28 mouse cellular contexts compared by ENCODE assay signal in genomic region chr17:27690993-27691693, GRCm38 (mm10). TPM values are rescaled to one million over a fixed set of nuclear protein-coding genes. Genes with fewer than 3 reads are reported as not detected.
DNase-seq lines count a peak whose midpoint lies in the region; ATAC-seq lines count a peak whose summit lies in the region.
"Had no signal": no experiment of that assay in that cellular context is flagged by ENCODE, and none has a peak within 500 bp of the region (broad histone marks: within the 10 kb centered on the region; RNA-seq: fewer than 3 reads in every experiment).

No protein-coding gene starts in this region.

- no peak for DNase-seq in lung, adult 18-20 months
- DNase-seq in spleen, postnatal 14 days (ENCODE audit: low spot score in 2 of 2): no peak
- DNase-seq in right cerebral cortex, postnatal 25 days: no peak
- DNase-seq: adrenal gland, adult 8-10 months; cerebellum, postnatal 25 days; kidney, adult 2 months; kidney, postnatal 10 days; left cerebral cortex, postnatal 4 days; spleen, adult 18-20 months; thymus, adult 18-20 months; thymus, postnatal 36 days had no signal

- ATAC-seq in lung, embryonic 15.5 days (ENCODE audit: borderline replicate concordance, extremely low read depth, low FRiP score, low TSS enrichment): 0 out of 2 replicates have a peak, but pooled peaks have one; percentile 12
- 0 out of 2 replicates have a peak, but pooled peaks have one; percentile 12 for ATAC-seq in midbrain, embryonic 16.5 days
- no peak for ATAC-seq in midbrain, embryonic 13.5 days
- ATAC-seq in limb, embryonic 12.5 days (ENCODE audit: insufficient number of reproducible peaks, insufficient read depth, low FRiP score, low TSS enrichment, low read depth): no peak
- ATAC-seq: activated CD4-positive, CD25-positive, alpha-beta regulatory T cell, adult 4 months; forebrain, embryonic 14.5 days; inflammation-experienced regulatory T-cells, adult 6 months; midbrain, embryonic 15.5 days had no signal

- no peaks in the 10 kb centered on the region for H3K4me1 ChIP-seq in lung, embryonic 15.5 days
- H3K4me1 ChIP-seq in midbrain, embryonic 16.5 days (ENCODE audit: control insufficient read depth, insufficient read depth, low read length): peaks cover 9% of the 10 kb centered on the region
- H3K4me1 ChIP-seq in midbrain, embryonic 13.5 days (replicated peaks): peaks cover 7% of the 10 kb centered on the region
- H3K4me1 ChIP-seq in limb, embryonic 12.5 days (replicated peaks): no peaks in the 10 kb centered on the region

- no peak overlapping the region for H3K4me3 ChIP-seq in lung, embryonic 15.5 days
- no peak overlapping the region for H3K4me3 ChIP-seq in midbrain, embryonic 16.5 days (ENCODE audit: low read depth, low read length)
- H3K4me3 ChIP-seq in midbrain, embryonic 13.5 days (replicated peaks): no peak overlapping the region
- H3K4me3 ChIP-seq in limb, embryonic 12.5 days (replicated peaks): no peak overlapping the region
- H3K4me3 ChIP-seq: heart, embryonic 10.5 days; hindbrain, embryonic 12.5 days; midbrain, embryonic 15.5 days; neural tube, embryonic 15.5 days had no signal

- H3K36me3 ChIP-seq in lung, embryonic 15.5 days: no peaks in the 10 kb centered on the region
- no peaks in the 10 kb centered on the region for H3K36me3 ChIP-seq in midbrain, embryonic 16.5 days (ENCODE audit: control insufficient read depth, insufficient read depth, low read length)
- no peaks in the 10 kb centered on the region for H3K36me3 ChIP-seq in midbrain, embryonic 13.5 days
- H3K36me3 ChIP-seq in limb, embryonic 12.5 days: no peaks in the 10 kb centered on the region
- H3K36me3 ChIP-seq: heart, embryonic 10.5 days; hindbrain, embryonic 12.5 days; midbrain, embryonic 15.5 days; neural tube, embryonic 15.5 days had no signal

- H3K4me2 ChIP-seq in lung, embryonic 15.5 days: no peak overlapping the region
- no peak overlapping the region for H3K4me2 ChIP-seq in midbrain, embryonic 16.5 days (ENCODE audit: low read length)
- no peak overlapping the region for H3K4me2 ChIP-seq in midbrain, embryonic 13.5 days (replicated peaks)
- no peak overlapping the region for H3K4me2 ChIP-seq in limb, embryonic 12.5 days
- H3K4me2 ChIP-seq: hindbrain, embryonic 12.5 days; midbrain, embryonic 15.5 days; neural tube, embryonic 15.5 days had no signal

- 58% methylated on average over 14 of the region's 14 CpGs for WGBS in lung, embryonic 15.5 days
- WGBS in midbrain, embryonic 16.5 days: 77% methylated on average over 14 of the region's 14 CpGs
- whole genome bisulfite sequencing in midbrain, embryonic 13.5 days: 84% methylated on average over 14 of the region's 14 CpGs
- WGBS in limb, embryonic 12.5 days: 69% methylated on average over 14 of the region's 14 CpGs

- no peak overlapping the region for H3K9ac ChIP-seq in lung, embryonic 15.5 days
- no peak overlapping the region for H3K9ac ChIP-seq in midbrain, embryonic 16.5 days (ENCODE audit: low read depth, low read length)
- no peak overlapping the region for H3K9ac ChIP-seq in midbrain, embryonic 13.5 days (replicated peaks)
- 0 out of 2 replicates have a peak overlapping the region, but pooled peaks have one; percentile 23 for H3K9ac ChIP-seq in limb, embryonic 12.5 days (replicated peaks)
- H3K9ac ChIP-seq: hindbrain, embryonic 12.5 days; midbrain, embryonic 15.5 days; neural tube, embryonic 15.5 days had no signal

- peaks cover 22% of the 10 kb centered on the region for H3K27me3 ChIP-seq in lung, embryonic 15.5 days
- H3K27me3 ChIP-seq in midbrain, embryonic 16.5 days (ENCODE audit: control insufficient read depth, insufficient read depth, low read depth, low read length): no peaks in the 10 kb centered on the region
- peaks cover 20% of the 10 kb centered on the region for H3K27me3 ChIP-seq in midbrain, embryonic 13.5 days
- peaks cover 27% of the 10 kb centered on the region for H3K27me3 ChIP-seq in limb, embryonic 12.5 days
- H3K27me3 ChIP-seq: midbrain, embryonic 15.5 days; neural tube, embryonic 15.5 days had no signal

- no peaks in the 10 kb centered on the region for H3K9me3 ChIP-seq in lung, embryonic 15.5 days
- no peaks in the 10 kb centered on the region for H3K9me3 ChIP-seq in midbrain, embryonic 16.5 days (replicated peaks; ENCODE audit: control insufficient read depth, low read length, poor library complexity, severe bottlenecking)
- H3K9me3 ChIP-seq in midbrain, embryonic 13.5 days: no peaks in the 10 kb centered on the region
- H3K9me3 ChIP-seq in limb, embryonic 12.5 days: no peaks in the 10 kb centered on the region
- H3K9me3 ChIP-seq: heart, embryonic 10.5 days; hindbrain, embryonic 12.5 days; midbrain, embryonic 15.5 days; neural tube, embryonic 15.5 days had no signal

- H3K27ac ChIP-seq in lung, embryonic 15.5 days: no peak overlapping the region
- H3K27ac ChIP-seq in midbrain, embryonic 16.5 days (ENCODE audit: low read length): no peak overlapping the region
- H3K27ac ChIP-seq in midbrain, embryonic 13.5 days: no peak overlapping the region
- no peak overlapping the region for H3K27ac ChIP-seq in limb, embryonic 12.5 days
- H3K27ac ChIP-seq: heart, embryonic 10.5 days; hindbrain, embryonic 12.5 days; midbrain, embryonic 15.5 days; neural tube, embryonic 15.5 days had no signal

RNA-seq across cellular contexts. Expression of gene Pacsin1, which starts 35.8 kb away (rescaled TPM):
- polyA plus RNA-seq in lung, embryonic 15.5 days (2015; fragmentation: Nextera tagmentation; extraction: Ambion mirVana): 0.61 and 0.93 TPM in 2 replicates
- 58.9 and 67.7 TPM in 2 replicates for polyA plus RNA-seq in midbrain, embryonic 16.5 days (2015; fragmentation: Nextera tagmentation; extraction: Ambion mirVana)
- 19.9 and 23.6 TPM in 2 replicates for polyA plus RNA-seq in midbrain, embryonic 13.5 days (2015; fragmentation: Nextera tagmentation; extraction: Ambion mirVana)
- 4.3 and 5.0 TPM in 2 replicates for polyA plus RNA-seq in limb, embryonic 12.5 days (2016; fragmentation: Nextera tagmentation; extraction: Ambion mirVana)

RNA-seq across cellular contexts. Expression of gene Spdef, which starts 37.6 kb away (rescaled TPM):
- polyA plus RNA-seq in lung, embryonic 15.5 days (2015; fragmentation: Nextera tagmentation; extraction: Ambion mirVana): 1.7 and 2.2 TPM in 2 replicates
- 1.5 and 2.6 TPM in 2 replicates for polyA plus RNA-seq in midbrain, embryonic 16.5 days (2015; fragmentation: Nextera tagmentation; extraction: Ambion mirVana)
- 0.90 and 1.3 TPM in 2 replicates for polyA plus RNA-seq in midbrain, embryonic 13.5 days (2015; fragmentation: Nextera tagmentation; extraction: Ambion mirVana)
- polyA plus RNA-seq in limb, embryonic 12.5 days (2016; fragmentation: Nextera tagmentation; extraction: Ambion mirVana): 0.21 and 0.36 TPM in 2 replicates
- polyA plus RNA-seq: inflammation-experienced regulatory T-cells, adult 6 months had no signal

RNA-seq across cellular contexts. Expression of gene Rps10, which starts 54.7 kb away (rescaled TPM):
- 868 and 923 TPM in 2 replicates for polyA plus RNA-seq in lung, embryonic 15.5 days (2015; fragmentation: Nextera tagmentation; extraction: Ambion mirVana)
- polyA plus RNA-seq in midbrain, embryonic 16.5 days (2015; fragmentation: Nextera tagmentation; extraction: Ambion mirVana): 400 and 420 TPM in 2 replicates
- polyA plus RNA-seq in midbrain, embryonic 13.5 days (2015; fragmentation: Nextera tagmentation; extraction: Ambion mirVana): 570 and 610 TPM in 2 replicates
- polyA plus RNA-seq in limb, embryonic 12.5 days (2016; fragmentation: Nextera tagmentation; extraction: Ambion mirVana): 963 and 987 TPM in 2 replicates

RNA-seq across cellular contexts. Expression of gene RPS10-NUDT3, which starts 56.1 kb away (rescaled TPM):
- polyA plus RNA-seq in lung, embryonic 15.5 days (2015; fragmentation: Nextera tagmentation; extraction: Ambion mirVana): not detected in 2 replicates
- polyA plus RNA-seq in midbrain, embryonic 16.5 days (2015; fragmentation: Nextera tagmentation; extraction: Ambion mirVana): not detected in 2 replicates
- polyA plus RNA-seq in midbrain, embryonic 13.5 days (2015; fragmentation: Nextera tagmentation; extraction: Ambion mirVana): not detected in 2 replicates
- polyA plus RNA-seq in limb, embryonic 12.5 days (2016; fragmentation: Nextera tagmentation; extraction: Ambion mirVana): not detected in 2 replicates
- polyA plus RNA-seq: activated CD4-positive, CD25-positive, alpha-beta regulatory T cell, adult 4 months; embryonic facial prominence, embryonic 14.5 days; forebrain, embryonic 14.5 days; gonadal fat pad, adult 2 months; heart, embryonic 10.5 days; heart, postnatal 0 days; hindbrain, embryonic 12.5 days; inflammation-experienced regulatory T-cells, adult 6 months; kidney, adult 2 months; liver, adult 2 months; liver, embryonic 16.5 days; midbrain, embryonic 15.5 days; neural tube, embryonic 15.5 days; stomach, embryonic 14.5 days had no signal

Comparison
In these comparisons a context has a peak if more than half of its experiments do, and no peak if none do; other contexts are left out.
1. ATAC-seq: peak in lung, embryonic 15.5 days (single experiment) and midbrain, embryonic 16.5 days (single experiment); none in midbrain, embryonic 13.5 days (single experiment) and limb, embryonic 12.5 days (single experiment).